Mouse (Mus musculus) NIH3T3 (cell line): ENCODE results near the gene Cobll1.
A peak's percentile ranks its signal among the peaks of the same experiment; 100 is the strongest.

Experiments used
- DNase-seq: peaks from one replicate; pipeline ENCODE4 v3.0.0-alpha.2; 2012; ENCODE audit warnings: low read depth

Gene Cobll1

DNA sequence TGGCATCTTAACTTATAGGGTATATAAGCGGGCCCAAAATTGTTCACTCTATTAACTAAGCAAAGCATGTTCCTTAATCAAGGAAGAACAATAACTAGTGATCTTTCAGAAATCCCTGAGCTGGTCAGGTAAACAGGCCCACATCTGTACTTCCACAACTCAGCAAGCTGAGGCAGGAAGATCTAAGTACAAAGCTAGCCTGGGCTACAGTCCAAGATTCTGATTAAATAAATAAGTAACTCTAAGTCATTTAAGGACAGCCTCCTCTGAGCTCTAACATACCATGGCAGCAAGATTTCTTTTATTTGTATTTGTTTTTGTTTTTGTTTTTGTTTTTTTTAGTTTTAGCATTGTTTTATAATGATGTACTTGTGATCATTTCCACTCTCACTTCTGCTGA, 42.2 kb downstream of the Cobll1 start:
- no peak for DNase-seq

DNA sequence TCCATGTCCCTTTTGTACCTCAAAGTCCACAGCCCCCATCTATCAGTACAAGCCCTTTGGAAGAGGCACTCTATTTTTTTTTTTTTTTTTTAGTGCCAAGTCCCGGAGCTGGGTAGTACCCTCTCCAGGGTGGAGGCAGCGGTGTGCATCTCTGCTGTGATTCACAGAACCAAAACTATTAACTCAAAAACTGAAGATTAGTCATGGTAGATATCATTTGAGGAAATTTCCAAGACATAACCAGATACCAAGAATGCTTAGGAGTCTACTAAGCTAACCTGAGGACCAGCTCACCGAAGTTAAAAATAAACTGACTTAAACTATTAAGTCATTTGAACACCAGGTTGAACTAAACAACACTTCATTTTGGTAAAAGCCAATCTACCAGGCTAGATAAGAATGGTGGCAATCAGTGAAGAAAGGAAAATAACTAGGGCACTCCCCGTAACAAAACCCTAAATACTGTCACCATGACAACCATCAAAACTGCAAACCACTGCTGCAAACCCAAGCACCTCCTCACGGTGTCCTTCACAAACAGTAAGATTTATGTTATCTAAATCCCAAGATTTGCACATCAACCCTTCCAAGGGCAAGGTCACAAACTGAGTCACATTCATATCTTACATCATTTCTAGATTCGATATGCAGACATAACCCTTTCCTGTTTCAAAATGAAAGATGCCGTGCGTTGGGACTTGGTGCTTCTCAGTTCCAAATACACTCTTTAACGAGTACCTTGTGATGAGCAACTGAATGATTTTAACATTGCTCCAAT, 43.8 kb downstream of the Cobll1 start:
- DNase-seq: no peak

DNA sequence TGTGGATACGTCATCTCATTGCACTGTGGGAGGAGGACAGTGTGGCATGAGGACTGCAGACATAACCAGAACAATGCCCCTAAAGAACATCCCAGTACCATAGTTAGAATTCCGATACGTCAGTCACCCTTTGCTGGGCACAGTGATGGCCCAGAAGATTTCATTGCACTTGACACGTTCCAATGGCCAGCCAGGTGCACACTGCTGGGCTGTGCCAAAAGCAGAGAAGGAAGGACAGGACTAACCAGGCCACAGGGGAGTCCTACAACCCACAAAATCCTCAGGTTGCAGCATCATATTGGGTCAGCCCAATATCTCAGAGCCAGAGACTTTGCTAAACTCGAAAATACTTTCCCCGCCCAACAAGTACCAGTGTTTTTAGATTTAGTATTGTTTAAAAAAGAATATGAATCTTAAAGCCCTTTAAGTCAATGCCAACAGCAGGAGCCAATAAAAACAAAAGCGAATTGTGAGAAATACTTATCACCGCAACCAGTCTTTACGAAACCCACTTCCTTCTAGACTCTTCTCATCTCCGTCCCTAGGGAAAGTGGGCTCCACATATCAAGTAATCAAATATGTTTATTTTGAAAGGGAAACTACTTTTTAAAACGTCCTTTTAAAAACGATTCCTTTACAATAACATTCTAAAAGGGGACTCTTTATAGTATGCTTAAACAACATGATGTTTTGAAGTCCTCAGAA, 46.0 kb downstream of the Cobll1 start:
- DNase-seq: peak; percentile 67

DNA sequence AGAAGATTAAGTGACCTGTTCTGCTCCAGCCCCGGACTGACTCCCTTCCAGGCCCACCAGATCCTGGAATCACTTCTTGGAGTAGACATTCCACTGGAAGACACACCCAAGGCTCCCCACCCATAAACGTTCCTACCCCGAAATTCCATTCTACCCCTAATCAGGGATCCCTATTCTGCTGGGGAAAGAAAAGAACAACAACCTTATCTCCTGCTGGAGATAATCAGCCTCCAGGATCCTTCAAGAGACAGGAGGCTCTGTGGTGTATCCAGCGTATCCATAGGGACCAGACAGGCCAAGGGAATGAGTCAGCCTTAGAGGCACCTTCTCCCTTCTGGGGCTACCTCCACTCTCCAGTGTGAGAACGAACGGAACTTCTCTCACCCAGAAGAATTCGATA, 47.8 kb downstream of the Cobll1 start:
- DNase-seq: peak; percentile 31

DNA sequence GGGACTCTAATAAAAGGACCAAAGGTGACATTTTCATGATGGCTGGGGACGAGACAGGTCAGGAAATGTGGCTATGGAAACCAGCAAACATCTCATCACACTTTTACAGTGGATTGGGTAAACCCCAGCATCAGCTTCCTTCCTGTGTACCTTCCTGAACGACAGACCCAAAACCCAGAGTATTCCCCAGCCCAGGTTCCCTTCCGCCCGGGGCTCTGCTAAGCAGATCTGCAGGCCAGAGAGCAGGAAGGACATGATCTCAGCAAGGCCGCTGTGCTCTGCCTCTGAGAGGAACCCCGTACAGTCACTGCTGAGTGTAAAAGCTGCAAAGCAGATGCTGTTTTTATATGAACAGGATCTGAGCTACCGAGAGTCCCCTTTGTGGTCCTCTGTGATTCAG, 49.9 kb downstream of the Cobll1 start:
- DNase-seq: no peak

DNA sequence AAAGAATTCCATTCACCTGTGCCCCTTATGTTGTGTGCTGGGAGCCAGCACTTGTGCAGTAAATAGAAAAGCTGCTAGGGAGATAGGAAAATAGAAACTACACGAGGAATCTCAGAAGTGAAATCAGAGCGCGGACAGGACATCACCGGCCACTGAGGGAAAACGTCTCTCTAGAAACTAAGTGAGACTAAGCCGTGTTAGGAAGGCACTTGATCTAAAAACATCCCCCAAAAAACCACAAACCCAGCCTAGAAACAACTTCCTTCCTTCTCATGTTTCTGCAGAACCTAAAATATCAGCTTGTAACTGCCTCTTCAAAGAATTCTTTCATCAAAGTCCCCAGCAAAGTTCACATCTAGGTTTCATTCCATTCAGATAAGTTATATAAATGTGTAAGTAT, 50.6 kb downstream of the Cobll1 start:
- no peak for DNase-seq

DNA sequence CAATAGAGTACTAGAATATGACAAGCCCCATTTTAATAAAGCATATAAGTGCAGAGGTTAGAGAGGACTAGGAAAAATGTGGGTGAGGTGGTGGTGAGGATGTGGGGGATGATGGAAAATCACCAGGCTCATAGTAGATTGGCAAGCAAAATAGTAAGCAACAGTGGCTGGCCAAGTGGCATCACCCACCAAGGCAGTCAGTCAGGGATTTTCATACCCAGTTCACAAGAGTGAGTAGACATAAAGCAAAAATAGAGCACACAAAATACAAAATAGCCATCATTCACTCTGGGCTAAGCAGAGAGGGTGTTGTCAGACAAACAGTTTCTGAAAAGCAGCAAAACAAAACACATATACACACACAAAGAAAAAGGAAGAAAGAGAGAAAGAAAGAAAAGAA, 51.6 kb downstream of the Cobll1 start:
- no peak for DNase-seq

DNA sequence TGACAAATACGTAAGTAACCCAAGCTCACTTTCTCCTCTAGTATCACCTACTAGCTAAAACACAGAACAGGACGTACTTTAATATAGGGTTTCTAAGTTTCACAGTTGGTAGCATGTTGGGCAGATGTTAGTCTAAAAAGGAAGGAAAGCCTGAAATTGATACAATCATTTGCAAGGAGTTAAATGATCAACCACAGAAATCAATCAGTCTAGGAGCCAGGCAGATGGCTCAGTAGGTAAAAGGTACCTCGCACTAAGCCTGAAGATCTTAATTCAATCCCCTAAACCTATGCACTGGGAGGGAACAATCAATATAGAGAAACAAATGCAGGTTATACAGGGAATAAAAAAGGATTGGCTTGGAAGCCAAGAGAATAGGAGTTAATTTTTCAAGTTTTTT, 52.0 kb downstream of the Cobll1 start:
- DNase-seq: no peak

DNA sequence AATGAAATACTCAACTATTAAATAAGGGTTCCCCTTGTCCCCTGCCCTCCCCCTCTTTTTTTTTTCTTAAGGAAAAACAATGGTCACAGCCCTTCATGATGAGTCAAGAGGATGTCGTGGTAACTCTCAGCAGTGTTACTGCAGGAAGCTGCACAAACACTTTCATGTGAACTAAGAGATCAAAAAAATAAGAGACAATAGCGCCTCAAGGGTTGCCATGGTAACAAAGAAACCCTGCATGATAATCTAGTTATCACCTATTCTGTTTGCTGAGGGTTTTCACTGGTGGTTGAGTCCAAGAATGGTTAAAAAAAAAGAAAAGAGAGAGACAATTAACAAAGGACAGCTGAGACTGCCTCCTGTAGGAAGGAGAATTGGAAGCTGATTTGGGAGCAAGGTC, 56.5 kb downstream of the Cobll1 start:
- no peak for DNase-seq

DNA sequence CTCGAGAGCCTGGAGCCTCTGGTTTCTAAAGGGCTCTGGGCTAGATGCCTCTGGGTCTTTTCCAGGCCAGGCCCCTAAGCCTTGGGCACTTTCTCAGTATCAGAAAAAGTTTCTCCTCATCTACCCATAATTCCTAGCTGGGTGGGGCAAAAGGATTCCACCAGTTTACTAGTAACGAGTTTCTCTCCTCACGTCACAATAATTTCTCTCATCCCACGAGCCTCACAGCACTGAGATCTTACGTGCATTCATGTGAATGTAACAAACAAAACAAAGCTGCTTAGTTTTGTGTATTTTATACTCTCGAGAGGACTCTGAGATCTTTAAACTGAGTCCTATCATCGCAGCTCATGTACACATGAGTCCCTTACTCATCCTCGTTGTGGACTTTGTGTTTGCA, 57.5 kb downstream of the Cobll1 start:
- no peak for DNase-seq

DNA sequence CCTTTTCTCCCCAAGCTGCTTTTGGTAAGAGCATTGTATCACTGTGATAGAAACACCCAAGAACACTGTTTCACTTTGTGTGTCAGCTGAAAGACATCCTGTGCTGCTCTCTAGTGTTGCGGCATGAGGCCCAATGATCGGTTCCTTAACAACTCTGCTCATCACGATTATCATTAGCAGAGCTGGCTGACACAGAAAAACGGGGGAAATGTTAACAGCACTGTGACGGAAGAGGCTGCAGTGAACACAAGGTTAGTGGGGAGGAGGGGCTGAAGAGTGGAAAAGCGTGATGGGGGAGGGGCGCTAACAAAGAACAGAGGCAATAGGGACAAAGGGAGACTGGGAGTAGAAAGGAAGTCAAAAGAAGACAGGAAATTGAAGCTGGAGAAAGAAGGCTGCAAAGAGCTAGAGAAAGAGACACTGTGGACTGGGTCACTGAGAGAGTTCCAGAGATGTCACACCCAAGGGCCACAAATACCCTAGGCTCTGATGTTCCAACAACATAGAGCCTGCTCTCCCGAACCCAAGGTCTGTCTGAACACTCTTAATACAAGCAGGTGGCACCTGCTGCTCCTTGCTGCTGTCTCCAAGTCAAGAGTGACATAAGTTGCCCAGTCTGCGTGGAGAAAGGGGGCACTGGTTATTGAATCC, 58.0 kb downstream of the Cobll1 start:
- DNase-seq: no peak

DNA sequence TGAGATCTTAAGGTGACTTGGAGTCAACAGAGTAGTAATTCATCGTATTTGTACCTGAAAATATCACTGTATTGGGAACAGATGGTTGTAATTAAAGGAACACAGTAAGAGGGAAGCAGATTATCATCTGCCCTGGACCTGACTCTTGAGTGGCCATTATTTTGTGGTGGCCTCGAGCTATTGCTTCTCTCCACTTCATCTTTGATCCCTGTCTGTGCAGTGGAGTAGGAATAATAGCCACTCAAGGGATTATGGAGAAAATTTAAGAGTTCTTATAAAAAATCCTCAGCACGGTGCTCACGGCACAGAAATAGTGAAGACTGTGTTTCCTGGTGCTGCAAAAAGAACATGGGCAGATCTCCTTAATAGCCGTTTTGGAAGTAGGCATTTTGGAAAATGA, 63.6 kb downstream of the Cobll1 start:
- no peak for DNase-seq

DNA sequence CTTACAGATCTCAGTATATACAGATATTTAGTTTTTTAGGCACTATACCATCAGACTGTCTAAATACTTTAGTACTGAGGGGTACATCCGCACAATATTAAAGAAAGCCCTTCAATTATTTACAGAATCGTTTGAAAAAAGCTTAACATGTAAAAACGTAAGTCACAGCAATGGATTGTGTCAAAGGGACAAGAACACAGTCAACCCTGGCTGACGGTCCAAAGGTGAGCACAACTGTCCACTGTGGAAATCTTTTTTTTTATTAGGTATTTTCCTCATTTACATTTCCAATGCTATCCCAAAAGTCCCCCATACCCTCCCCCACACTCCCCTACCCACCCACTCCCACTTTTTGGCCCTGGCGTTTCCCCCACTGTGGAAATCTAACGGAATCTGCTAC, 67.1 kb downstream of the Cobll1 start:
- DNase-seq: no peak

DNA sequence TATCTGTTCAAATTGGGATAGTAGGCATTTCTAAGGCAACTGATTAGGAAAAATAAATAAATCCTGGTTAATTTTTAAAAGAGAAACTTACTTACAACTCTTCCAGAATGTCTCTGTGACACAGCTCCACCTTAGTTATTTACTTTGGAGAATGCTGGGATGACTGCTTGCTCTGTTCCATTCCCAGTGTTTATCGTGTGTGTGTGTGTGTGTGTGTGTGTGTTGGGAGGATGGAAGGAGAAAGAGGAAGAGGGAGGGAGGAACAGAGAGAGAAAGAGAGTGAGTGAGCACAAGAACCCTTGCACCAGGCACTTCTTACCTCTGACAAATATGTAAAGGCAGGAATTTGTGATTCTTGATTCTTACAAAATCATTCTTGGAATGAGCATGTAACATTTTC, 67.7 kb downstream of the Cobll1 start:
- DNase-seq: no peak

DNA sequence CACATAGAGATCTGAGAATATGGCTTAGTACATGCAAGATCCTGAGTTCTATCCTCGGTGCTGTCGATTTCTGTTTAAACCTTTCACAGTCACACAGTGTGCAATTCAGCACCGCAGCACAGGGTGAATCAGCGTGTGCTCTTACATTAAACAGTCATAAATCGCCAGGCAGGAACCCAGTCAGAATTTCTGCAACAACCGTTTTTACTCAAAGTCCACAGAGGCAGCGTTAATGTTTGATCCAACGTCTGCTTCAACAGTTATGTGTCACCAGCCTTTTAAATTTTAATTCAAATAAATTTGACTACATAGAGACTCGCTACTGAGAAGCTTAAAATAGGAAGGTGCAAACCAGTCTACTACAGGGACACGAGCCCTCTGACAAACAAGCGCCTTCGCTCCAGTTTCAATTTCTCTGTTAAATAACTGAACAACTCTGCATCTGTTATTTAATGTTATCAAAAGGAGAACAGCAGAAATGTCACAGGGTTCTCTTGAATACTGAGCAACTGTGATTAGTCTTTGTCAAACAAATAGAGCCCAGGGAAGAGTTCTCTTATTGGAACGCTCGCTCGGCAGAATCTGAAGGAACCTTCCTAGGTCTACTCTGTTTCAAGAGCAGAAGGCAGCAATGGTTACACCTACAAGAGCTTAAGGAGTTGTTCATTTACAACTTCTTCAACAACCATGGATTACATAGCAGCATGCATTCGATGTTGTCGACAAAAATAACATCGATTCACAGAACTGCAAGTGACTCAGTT, 68.3 kb downstream of the Cobll1 start:
- DNase-seq: no peak

DNA sequence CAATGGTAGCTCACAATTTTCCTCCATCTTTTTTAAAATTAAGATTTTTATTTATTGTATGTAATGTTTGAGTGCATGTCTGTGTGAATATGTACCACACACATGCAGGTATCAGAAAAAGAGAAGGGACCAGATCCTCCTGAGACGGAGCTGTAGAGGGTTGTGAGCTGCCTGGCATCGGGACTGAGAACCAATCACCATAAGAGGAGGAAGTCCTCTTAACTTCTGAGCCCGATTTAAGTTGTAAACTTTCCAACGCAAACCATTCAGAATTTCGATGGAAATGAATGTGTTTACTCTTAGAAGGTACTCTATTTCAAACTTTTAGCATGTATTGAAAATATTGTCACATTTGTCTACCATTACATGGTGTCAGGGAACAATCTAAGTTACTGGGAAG, 68.9 kb downstream of the Cobll1 start:
- DNase-seq: no peak

DNA sequence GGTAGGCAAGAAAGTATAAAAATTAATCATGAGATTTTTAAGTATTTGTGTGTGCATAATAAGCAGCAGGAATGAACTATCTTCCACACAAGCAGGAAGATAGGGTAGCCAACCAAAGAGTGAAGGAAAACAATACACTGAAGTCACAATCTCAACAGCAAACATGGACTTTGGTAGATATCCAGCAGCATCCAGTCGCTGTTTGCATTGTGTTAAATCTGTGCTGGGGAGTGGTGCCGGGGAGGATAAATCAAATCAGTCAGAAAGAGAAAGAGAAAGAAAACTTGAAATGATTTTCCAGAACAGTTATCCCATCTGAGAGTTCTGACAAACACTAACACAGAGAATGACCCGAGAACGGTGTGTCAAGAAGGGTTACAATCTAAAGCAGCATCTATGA, 75.2 kb downstream of the Cobll1 start:
- DNase-seq: no peak

DNA sequence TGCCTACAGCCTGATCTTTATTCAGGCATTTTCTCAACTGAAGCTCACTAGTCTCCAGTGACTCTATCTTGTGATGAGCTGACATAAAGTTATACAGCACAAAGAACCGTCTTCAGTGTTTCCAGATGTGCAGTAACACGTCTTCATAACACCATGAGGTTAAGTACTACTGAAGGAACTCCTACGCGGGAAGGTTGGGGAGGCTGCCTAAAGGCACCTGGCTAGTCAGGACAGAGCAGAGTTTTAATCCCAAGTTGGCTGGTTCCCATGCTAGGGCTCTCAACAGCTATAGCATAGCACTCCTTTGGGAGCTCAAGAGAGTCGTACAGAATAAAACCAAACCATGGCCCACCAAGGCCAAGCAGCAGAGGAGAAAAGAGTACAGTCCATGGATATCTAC, 76.6 kb downstream of the Cobll1 start:
- no peak for DNase-seq

DNA sequence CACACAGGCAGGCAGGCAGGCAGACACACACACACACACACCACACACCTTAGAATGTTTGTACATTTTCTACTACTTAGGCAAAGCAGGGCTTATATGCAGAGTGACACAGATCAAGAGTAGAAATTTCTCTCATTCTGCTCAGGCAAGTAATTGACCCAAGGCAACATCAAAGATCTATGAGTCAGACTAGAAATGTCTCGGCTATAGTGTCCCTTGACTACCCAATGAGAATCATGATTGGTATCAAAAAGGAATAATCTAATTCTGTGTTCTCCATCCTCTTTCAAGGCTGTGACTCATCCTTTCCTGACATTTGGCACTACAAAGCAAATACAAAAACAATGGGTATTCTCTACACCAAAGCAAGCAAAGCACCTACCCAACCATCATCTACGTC, 77.5 kb downstream of the Cobll1 start:
- DNase-seq: no peak

DNA sequence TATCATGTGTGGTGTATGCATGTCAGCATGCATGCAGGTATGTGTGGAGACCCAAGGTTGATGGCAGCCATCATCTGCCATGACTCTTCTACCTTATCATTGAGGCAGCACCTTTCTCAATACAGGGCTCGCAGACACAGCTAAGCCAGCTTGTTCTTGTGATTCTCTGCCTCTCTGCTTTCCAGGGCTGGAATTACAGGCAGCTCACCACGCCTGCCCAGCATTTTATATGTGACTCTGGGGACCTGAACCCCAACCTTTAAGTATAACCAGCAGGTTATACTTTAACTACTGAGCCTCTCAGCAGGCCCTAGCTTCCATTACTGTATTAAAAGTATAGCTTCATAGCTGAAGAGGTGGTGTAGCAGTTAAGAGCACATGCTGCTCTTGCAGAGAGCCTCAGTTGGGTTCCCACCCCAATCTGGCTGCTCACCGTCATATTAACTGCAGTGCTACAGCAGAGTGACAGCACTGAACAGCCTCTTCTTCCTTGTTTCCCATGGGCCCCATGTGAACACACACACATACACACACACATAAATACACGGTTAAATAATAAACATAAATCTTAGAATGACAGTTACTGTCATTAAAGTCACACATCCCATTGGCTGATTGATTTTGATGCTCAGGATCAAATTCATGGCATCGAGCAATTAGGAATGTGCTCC, 81.1 kb downstream of the Cobll1 start:
- DNase-seq: no peak

DNA sequence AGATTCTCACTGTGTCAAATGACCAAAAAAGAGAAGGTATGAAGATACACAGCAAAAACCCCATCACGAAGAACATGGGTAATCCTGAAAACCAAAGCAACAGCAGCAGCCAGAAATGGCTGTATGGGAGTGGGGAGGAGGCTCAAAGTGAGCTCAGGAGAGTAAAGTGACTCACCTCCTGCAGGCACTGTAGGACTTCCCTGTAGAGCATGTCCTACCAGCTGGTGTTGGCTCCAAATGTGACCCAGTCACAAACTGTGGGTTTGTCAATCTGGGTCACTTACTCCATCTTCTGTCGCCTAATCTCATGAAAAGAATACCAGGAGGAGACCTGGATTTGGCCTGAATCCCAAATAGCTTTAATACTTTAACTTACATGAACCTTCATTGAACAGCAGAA, 81.9 kb downstream of the Cobll1 start:
- DNase-seq: no peak

DNA sequence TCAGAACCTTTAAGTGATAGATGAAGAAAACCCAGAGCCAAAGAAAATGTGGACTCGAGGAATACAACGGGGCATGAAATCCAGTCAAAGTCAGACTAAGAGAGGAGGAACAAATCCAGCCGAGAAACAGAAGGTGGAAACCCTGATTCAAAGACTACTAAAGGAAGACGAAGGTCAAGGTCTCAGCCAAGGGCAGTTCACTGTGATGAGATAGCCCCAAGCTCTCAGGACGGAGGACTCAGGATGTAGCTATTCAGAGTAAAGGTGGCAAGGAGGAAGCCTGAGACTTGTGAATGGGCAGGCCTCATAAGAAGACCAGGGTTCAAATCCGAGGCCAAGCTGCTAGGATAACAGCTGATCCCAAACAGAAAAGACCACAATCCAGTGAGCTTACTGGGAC, 90.3 kb downstream of the Cobll1 start:
- DNase-seq: no peak
